Mouse (Mus musculus) stomach, embryonic 16.5 days (tissue): ENCODE results near the gene Marveld3. TPM values are rescaled to one million over a fixed set of nuclear protein-coding genes. Genes with fewer than 3 reads are reported as not detected.

Source experiments
- ATAC-seq: fragments of 200-750 bp; cut with Nextera tagmentation; 2 replicates; pipeline ENCODE4 v1.8.0; 2017; ENCODE audit warnings: moderate number of reproducible peaks, moderate TSS enrichment; ENCODE audit not compliant: insufficient read depth, low FRiP score
- H3K27ac ChIP-seq: fragments of 300-500 bp; sonication (generic); 2 replicates; pipeline ENCODE4 v1.5.1; 2014; ENCODE audit warnings: low read length
- H3K27me3 ChIP-seq: fragments of 300-500 bp; sonication (generic); 2 replicates; pipeline ENCODE4 v1.6.1; 2014; ENCODE audit warnings: low read length, control low read depth, mixed read lengths; ENCODE audit not compliant: control insufficient read depth, insufficient read depth
- H3K36me3 ChIP-seq: fragments of 300-500 bp; sonication (generic); 2 replicates; pipeline ENCODE4 v1.6.1; 2014; ENCODE audit warnings: low read length; ENCODE audit not compliant: control insufficient read depth, insufficient read depth
- H3K4me1 ChIP-seq: fragments of 300-500 bp; sonication (generic); 2 replicates; pipeline ENCODE4 v1.6.1; 2014; ENCODE audit warnings: low read length, control low read depth, mixed read lengths; ENCODE audit not compliant: control insufficient read depth, insufficient read depth
- H3K4me2 ChIP-seq: fragments of 300-500 bp; sonication (generic); 2 replicates; pipeline ENCODE4 v1.6.1; 2014; ENCODE audit warnings: low read depth, low read length, mixed read lengths
- H3K4me3 ChIP-seq: fragments of 300-500 bp; sonication (generic); replicated peaks from 2 replicates; pipeline ENCODE4 v1.5.1; 2014; ENCODE audit warnings: mild to moderate bottlenecking, low read length
- H3K9ac ChIP-seq: fragments of 300-500 bp; sonication (generic); 2 replicates; pipeline ENCODE4 v1.6.1; 2014; ENCODE audit warnings: low read length
- H3K9me3 ChIP-seq: fragments of 300-500 bp; sonication (generic); replicated peaks from 2 replicates; pipeline ENCODE4 v1.6.1; 2016; ENCODE audit warnings: low read length, control low read depth; ENCODE audit not compliant: control insufficient read depth
- WGBS: fragments of 180-500 bp; shearing (Covaris S2); extraction: QIAGEN DNeasy Blood & Tissue Kit; methylation state at CpG from one replicate; pipeline ENCODE4 v1.1.7; 2014; 5-methylcytosine and 5-hydroxymethylcytosine counted together
- polyA plus RNA-seq: library from polyadenylated mRNA; unstranded; fragments of >200 nt; fragmentation: Nextera tagmentation; extraction: Ambion mirVana; gene quantifications from 2 replicates; pipeline ENCODE4 v1.2.1, GENCODE M21; 2015

Gene Marveld3
- polyA plus RNA-seq, 1 experiment from 2014 or later = 7.1 TPM

DNA sequence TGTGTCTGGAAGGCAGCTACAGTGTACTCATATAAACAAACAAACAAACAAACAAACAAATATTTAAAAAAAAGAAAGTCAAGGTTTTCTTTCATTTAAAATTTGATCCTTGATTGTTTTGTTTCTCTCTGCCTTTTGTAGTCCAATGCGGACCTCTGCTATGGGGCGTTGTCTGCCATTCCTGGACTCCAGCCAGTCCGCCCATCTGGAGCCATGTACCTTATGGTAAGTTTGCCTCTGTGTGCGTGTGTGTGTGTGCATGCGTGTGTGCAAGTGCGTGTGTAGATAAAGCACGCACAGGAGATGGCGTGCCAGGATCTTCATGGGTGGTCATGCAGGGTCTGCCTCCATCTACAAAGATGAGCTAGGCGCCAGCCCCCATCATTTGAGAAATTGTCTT is 35.4 kb upstream of the Marveld3 start:
- H3K36me3 ChIP-seq = no peaks in the 10 kb centered on the region
- H3K4me3 ChIP-seq = no peak overlapping the region
- no peak overlapping the region for H3K27ac ChIP-seq
- no peaks in the 10 kb centered on the region for H3K27me3 ChIP-seq
- H3K4me1 ChIP-seq = no peaks in the 10 kb centered on the region
- WGBS = 89% methylated on average over 9 of the region's 9 CpGs
- no peak overlapping the region for H3K9ac ChIP-seq
- H3K4me2 ChIP-seq = no peak overlapping the region
- no peaks in the 10 kb centered on the region for H3K9me3 ChIP-seq
- ATAC-seq = no peak

DNA sequence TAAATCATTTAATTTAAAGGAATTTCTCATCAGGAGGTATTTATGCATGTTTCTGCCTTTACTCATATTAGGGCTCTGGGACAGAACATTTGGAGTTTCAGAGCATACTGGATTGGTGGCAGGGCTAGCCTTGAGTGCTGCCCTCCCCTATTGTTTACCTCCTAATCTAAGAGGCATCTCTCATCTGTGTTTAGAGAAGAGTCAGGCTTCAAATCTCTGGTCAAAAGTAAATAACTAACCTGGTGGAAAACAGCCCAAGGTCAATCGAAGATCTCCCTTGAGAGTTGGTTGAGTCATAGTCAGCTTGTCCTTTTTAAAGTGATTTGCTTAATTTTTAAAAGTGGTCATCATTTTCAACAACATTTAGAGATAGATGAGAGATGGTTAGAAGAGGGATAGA is 30.9 kb upstream of the Marveld3 start:
- no peak overlapping the region for H3K4me2 ChIP-seq
- H3K27me3 ChIP-seq = no peaks in the 10 kb centered on the region
- no peaks in the 10 kb centered on the region for H3K36me3 ChIP-seq
- no peaks in the 10 kb centered on the region for H3K4me1 ChIP-seq
- H3K27ac ChIP-seq = no peak overlapping the region
- H3K4me3 ChIP-seq = no peak overlapping the region
- H3K9me3 ChIP-seq = no peaks in the 10 kb centered on the region
- no peak for ATAC-seq
- 58% methylated on average over 1 of the region's 1 CpGs for WGBS
- no peak overlapping the region for H3K9ac ChIP-seq

- no peak for ATAC-seq
- no peaks in the 10 kb centered on the region for H3K27me3 ChIP-seq
- no peaks in the 10 kb centered on the region for H3K9me3 ChIP-seq
- 80% methylated on average over 5 of the region's 5 CpGs for WGBS
- no peak overlapping the region for H3K27ac ChIP-seq
- H3K36me3 ChIP-seq = no peaks in the 10 kb centered on the region
- no peak overlapping the region for H3K4me3 ChIP-seq
- H3K4me1 ChIP-seq = no peaks in the 10 kb centered on the region
- H3K4me2 ChIP-seq = no peak overlapping the region
- no peak overlapping the region for H3K9ac ChIP-seq
Observed at GRCm38 (mm10) chr8:109992166-109992565, 30.2 kb upstream of the Marveld3 start.

- no peak for ATAC-seq
- no peaks in the 10 kb centered on the region for H3K9me3 ChIP-seq
- no peaks in the 10 kb centered on the region for H3K4me1 ChIP-seq
- no peaks in the 10 kb centered on the region for H3K27me3 ChIP-seq
- no peaks in the 10 kb centered on the region for H3K36me3 ChIP-seq
- 79% methylated on average over 8 of the region's 8 CpGs for WGBS
- no peak within 1 kb of the TSS for H3K4me3 ChIP-seq
- H3K27ac ChIP-seq = no peak within 1 kb of the TSS
- H3K9ac ChIP-seq = no peak within 1 kb of the TSS
- no peak within 1 kb of the TSS for H3K4me2 ChIP-seq
Observed at GRCm38 (mm10) chr8:109990224-109990623, 28.2 kb upstream of the Marveld3 start, which contains the start of gene Tat. TSS of gene Tat (plus strand) at chr8:109990437.

DNA sequence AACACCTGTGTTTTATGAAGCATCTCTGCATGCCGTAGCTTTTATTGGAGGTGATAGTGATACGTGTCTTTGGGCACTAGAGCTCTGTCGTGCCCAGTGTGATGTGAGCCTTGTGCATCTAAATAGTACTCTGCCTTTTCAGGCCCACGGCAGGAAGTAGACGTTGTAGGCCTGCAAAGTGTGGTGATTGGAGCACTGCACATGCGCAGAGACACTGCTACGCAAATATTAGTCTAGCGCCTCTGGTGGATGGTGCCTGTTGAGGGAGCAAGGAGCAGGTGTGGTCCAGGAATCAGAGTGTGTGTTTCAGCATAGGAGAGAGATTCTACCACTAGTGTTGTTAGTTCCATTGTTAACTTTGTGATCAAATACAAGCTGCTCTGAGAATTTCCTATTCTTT is 27.1 kb upstream of the Marveld3 start:
- Histone ChIP-seq H3K4me1 (no peaks in the 10 kb centered on the region), H3K27me3 (no peaks in the 10 kb centered on the region), H3K27ac (no peak overlapping the region), H3K4me2 (no peak overlapping the region), H3K4me3 (no peak overlapping the region), H3K36me3 (no peaks in the 10 kb centered on the region), H3K9ac (no peak overlapping the region), H3K9me3 (no peaks in the 10 kb centered on the region)
- no peak for ATAC-seq
- WGBS = 87% methylated on average over 8 of the region's 8 CpGs

DNA sequence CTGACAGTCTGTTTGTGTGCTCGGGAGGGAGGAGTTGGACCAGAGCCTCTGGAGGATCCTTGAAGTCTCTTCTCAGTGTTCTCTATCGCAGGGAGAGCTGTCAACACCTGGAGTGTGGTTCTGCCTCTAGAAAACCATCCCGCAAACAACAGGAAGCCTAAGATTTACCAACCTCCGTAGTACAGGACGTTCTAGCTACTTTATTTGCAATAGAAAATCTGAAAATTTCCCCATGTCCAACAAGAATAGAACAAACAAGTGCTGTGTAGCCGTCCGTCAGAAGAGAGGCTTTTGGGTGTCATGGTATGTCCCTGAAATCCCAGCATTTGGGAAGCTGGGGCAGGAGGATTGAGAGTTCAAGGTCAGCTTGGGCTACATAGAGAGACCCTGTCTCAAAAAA is 25.8 kb upstream of the Marveld3 start:
- ATAC-seq = no peak

DNA sequence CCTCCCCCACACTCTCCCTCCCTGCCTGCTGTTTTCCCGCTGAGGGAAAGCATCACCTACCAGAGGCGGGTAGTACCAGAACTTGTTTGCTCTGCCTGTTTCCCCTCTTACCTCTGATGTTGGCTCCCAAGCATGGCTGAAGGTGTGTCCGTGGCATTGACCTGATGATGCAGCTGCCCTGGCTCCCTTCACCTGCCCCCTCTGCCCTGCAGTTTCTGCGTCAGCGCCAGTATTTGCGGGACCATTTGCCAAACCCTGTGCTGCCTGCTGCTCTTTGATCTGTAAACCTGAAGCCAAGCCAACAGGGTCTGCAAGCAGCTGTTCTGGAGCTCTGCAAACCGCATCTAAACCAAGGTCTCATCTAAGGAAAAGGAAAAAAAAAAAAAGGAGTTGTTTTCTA is 24.4 kb upstream of the Marveld3 start:
- no peak for ATAC-seq

More for the DNA sequence above, 25.8 kb upstream of the Marveld3 start:
- WGBS = 72% methylated on average over 7 of the region's 7 CpGs
- no peaks in the 10 kb centered on the region for H3K27me3 ChIP-seq
- H3K4me3 ChIP-seq = no peak overlapping the region
- H3K36me3 ChIP-seq = no peaks in the 10 kb centered on the region
- no peak overlapping the region for H3K4me2 ChIP-seq
- H3K27ac ChIP-seq = no peak overlapping the region
- H3K4me1 ChIP-seq = no peaks in the 10 kb centered on the region
- no peak overlapping the region for H3K9ac ChIP-seq
- H3K9me3 ChIP-seq = no peaks in the 10 kb centered on the region

GRCm38 (mm10) chr8:109983944-109984343 is 21.9 kb upstream of the Marveld3 start:
- 38% methylated on average over 5 of the region's 5 CpGs for WGBS
- Histone ChIP-seq H3K4me3 (no peak overlapping the region), H3K4me2 (no peak overlapping the region), H3K27ac (no peak overlapping the region), H3K9me3 (no peaks in the 10 kb centered on the region), H3K27me3 (no peaks in the 10 kb centered on the region), H3K9ac (no peak overlapping the region), H3K36me3 (no peaks in the 10 kb centered on the region), H3K4me1 (no peaks in the 10 kb centered on the region)
- ATAC-seq = no peak

More for the DNA sequence above, 24.4 kb upstream of the Marveld3 start:
- H3K27me3 ChIP-seq = no peaks in the 10 kb centered on the region
- no peaks in the 10 kb centered on the region for H3K36me3 ChIP-seq
- no peak overlapping the region for H3K4me3 ChIP-seq
- H3K9me3 ChIP-seq = no peaks in the 10 kb centered on the region
- 57% methylated on average over 7 of the region's 7 CpGs for WGBS
- H3K4me1 ChIP-seq = no peaks in the 10 kb centered on the region
- H3K4me2 ChIP-seq = no peak overlapping the region
- H3K27ac ChIP-seq = no peak overlapping the region
- H3K9ac ChIP-seq = no peak overlapping the region

DNA sequence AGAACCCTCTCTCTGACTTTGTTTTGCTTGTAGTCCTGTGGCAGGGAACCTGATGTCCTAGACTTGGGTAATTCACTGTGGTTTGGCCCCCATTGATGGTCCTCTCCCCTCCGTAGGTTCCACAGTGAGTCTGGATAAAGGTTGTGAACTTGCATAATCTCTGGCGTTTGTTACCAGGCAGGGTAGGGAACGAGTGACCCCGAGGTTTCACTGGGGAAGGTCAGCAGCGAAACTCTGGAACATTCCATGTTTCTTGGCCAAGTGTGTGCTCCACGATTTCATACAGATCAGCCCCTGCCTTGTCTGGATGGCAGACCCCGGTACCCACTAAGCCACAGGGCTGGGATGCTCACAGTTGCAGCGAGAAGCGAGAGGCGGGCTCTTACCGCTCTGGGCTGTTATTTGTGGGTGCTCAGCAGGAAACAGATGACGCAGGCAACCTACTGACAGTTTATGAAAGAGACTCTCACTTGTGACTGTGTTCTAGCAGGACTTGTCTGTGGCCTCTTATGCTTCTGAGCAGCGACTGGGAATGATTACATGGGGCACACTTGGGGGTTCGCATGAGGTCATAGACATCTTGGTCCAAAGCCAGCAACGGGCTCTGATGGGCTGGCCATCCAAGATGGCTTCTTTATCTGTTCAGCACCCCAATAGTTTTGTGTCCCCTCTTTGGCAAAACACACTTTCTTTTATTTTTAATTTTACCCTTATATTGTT is 20.5 kb upstream of the Marveld3 start:
- Histone ChIP-seq H3K9me3 (no peaks in the 10 kb centered on the region), H3K27ac (no peak overlapping the region), H3K4me1 (no peaks in the 10 kb centered on the region), H3K27me3 (no peaks in the 10 kb centered on the region), H3K9ac (no peak overlapping the region), H3K4me3 (no peak overlapping the region), H3K36me3 (no peaks in the 10 kb centered on the region), H3K4me2 (no peak overlapping the region)
- no peak for ATAC-seq
- WGBS = 72% methylated on average over 15 of the region's 15 CpGs
